Mouse (Mus musculus) megakaryocyte progenitor cell, adult 5-6 weeks (primary cell): Measurements from ENCODE around the gene Rragc. TPM values are rescaled to one million over a fixed set of nuclear protein-coding genes. Genes with fewer than 3 reads are reported as not detected.

Source experiments
- ATAC-seq: replicated peaks from 2 replicates; pipeline ENCODE4 v1.8.0; 2016; ENCODE audit warnings: mild to moderate bottlenecking, moderate TSS enrichment, inconsistent platforms; ENCODE audit not compliant: poor library complexity
- total RNA-seq, 2 experiments: library from RNA; stranded (forward) in 1 of 2; stranded (reverse) in 1 of 2; fragments of 157-497, 149-512 nt in 1 of 2; fragments of 200-1000 nt in 1 of 2; gene quantifications; 2 replicates each; pipeline versions ENCODE4 v1.2.3 to v1.2.4; 2015 to 2017

The Rragc gene
- total RNA-seq, 2 experiments from 2014 or later, result 37.0 to 42.3 TPM

DNA sequence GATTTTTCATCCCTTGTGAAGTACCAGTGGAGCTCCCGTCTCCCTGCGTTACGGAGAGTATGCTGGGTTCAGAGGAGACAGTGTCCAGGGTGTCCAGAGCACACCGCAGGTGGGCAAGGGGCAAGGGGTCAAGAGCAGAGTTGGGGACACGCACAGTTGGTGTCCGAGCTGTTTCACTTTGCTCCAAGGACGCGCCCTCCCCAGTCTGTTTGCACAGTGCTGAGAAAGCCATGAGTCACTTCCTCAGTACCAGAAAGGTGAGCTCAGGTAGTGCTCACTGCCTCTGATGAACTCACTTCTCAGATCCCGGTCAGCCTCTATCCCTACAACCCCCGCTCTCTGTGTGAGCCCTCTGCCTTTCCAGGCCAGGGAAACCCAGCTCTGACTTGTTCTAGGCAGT is 32.4 kb downstream of the Rragc start:
- no peak for ATAC-seq

DNA sequence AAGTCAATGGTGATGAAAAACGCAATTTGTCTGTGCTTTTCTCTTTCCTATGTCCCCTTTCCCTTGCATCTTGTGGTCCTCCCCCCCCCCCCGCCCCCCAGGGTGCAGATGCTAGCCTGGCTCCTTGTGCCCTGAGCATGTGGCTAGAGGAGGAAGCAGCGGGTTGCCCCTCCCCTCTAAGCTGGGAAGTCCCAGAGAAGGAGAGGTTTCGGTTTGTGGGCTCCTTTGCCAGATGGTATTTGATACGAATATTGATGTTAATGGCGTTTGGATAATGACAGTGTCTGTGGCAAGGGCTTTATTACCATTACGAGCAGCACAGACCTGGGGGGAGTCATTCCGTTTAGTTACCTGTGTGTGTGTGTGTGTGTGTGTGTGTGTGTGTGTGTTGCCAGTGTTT is 34.8 kb downstream of the Rragc start:
- ATAC-seq, result peak; percentile 88

DNA sequence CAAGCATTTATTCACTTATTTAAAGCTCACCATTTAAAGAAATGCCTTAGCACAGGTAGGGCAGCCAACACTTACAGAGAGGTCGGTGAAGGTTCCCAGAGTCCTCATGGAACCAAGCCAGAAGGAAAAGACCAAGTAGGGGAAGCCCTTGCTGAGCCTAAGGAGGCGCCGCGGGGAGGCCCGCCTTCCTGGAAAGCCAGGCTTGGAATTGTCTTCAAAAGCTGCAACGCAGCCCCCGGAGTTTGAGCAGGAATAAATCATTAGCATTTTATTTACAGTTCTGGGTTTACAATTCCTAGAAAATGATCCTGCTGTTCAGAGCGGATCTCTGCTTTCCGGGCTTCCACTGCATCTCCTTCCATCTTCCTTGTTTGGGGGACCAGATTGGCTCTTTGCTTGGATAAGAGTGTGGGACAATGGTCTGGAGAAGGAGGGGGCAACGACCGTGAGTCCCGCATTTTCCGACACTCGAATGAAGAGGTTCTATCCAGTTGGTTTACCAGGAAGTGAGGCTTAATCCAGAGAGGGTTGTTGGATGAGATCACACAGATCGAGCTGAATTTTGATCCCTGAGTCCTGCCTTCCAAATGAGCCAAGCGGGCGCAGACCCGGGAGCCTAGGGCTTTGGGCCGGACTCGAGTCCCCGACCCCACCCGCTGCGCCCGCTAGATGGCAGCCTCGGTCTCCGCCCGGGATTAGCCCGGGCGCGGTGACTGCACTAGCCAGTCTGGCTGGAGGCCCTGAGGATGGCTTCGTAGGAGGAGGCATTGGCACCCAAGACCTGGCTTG is 39.7 kb downstream of the Rragc start:
- ATAC-seq, result peak; percentile 96

DNA sequence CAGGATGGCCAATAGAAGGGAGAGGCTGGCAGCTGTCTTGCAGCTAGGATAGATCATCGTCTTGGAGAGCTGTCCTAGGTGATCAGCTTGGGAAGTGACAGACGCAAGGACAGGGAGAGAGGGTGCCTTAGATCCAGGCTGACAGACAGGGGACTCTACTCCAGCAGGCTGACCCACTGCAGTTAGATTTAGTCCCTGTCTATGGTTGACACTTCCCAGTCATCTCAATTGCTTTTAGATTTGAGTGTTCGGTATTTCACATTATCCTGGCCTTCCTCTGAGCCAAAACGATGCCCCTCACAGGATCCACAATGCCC is 40.2 kb downstream of the Rragc start:
- ATAC-seq, result no peak

DNA sequence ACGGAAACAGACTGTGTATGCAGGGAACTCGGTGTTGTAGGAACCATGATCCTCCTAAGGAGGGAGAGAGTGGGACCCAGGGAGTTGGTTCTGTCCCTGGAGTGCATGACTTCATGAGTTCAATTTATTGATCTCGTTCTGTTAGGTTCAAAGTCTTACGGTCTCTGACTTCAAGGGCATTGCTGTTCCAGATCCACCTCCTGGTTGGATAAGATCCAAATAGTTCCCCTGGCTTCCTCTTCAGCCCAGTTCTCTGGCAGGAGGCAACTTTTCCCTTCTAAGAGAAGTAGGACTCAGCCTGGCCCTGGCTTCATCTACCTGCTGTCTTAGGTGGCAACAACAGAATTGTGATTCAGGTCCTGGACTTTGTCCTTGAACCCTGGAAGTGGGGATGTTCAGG is 40.6 kb downstream of the Rragc start:
- no peak for ATAC-seq

DNA sequence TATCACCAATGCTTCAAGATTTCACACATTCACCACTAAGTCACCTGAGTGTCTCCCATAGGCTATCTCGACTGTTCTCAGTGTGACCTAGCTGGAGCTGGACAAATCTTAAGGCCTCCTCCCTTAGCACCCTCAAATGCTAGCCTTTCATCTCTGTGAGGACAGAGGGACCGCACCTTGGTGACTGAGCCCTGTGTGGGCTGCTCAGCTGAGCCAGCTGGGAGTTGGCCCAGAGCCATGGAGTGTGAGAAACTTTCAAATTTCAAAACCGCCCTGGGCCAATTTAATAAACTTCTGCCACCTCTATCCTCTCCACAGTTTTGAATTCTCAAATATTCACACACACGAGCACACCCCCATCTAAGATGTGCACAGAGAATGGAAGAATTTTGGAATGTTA is 43.7 kb downstream of the Rragc start:
- no peak for ATAC-seq

DNA sequence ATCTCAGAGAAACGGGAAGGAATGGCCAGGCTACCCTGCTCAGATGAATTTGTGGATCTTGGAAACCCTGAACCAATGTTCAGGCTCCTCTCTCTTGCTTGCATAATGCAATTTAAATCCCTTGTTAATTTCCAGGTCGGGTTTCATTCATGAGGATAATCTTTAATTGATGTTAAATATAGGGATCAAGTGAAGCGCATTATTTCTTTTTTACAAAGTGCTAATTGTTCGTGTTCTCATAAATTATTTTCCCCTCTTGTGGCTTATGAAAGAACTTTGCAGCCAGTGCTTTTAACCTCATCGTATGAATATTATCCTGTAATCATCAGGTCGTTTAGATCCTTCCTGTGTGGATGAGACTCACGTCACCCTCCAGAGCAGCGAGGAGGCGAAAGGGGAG is 45.5 kb downstream of the Rragc start:
- ATAC-seq, result no peak

DNA sequence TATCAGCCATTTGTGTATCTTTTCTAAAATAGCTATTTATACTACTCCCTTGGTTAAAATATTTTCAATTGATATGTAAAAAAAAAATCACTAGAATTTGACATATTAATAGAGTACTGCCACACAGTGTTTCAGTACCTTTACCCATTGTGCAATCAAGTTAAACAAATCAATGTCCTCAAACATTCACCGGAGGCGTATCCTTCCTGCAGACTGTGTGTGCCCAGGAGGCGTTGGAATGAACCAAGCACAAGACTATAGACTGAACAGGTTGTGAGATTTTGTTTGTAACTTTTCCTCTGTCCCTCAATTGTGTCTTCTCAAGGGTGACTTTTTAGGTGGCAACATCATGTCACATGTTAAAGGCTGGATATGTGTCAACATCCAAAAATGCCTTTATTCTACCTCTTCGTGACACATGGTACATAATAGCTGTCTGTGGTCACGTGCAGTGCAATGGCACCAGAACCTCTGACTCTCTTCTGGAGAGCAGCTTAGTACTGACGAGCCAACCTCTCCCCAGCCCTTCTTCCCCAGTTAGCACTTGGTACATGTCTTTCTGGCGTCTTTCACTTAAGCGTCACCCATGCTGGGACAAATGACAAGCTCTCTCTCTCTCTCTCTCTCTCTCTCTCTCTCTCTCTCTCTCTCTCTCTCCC is 51.5 kb downstream of the Rragc start:
- no peak for ATAC-seq

DNA sequence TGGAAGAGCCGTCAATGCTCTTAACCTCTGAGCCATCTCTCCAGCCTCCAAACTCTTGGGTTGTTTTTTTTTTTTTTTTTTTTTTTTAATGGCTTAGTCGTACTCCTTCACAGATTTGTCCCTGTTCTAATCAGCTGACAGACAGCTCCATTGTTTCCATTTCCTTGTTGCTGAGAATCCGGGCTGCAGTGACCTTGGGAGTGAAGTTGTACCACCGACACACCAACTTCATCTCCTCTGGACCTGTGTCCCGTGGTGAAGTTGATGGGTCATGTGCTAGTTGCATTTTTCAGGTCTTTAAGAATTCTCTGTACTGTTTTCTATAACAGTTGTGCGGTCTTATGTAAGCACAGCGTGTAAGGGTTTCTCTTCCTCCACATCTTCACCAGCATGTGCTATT is 52.2 kb downstream of the Rragc start:
- ATAC-seq, result no peak

DNA sequence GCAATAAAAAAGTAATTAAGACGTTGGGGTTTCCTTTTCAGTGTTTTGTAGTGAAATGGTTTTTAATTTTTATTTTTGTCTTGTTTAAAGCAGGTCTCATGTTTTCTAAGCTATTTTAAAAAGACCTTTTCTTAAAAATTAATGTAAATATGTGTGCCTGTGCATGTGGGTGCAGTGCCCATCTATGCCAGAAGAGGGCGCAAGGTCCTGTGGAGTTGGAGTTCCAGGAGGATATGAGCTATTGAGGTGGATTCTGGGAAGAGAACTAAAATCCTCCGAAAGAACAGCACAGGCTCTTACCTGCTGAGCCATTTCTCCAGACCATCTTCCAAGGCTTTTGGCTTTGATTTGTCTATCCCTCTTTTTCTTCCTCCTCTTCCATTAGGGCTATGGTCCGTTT is 53.8 kb downstream of the Rragc start:
- no peak for ATAC-seq

DNA sequence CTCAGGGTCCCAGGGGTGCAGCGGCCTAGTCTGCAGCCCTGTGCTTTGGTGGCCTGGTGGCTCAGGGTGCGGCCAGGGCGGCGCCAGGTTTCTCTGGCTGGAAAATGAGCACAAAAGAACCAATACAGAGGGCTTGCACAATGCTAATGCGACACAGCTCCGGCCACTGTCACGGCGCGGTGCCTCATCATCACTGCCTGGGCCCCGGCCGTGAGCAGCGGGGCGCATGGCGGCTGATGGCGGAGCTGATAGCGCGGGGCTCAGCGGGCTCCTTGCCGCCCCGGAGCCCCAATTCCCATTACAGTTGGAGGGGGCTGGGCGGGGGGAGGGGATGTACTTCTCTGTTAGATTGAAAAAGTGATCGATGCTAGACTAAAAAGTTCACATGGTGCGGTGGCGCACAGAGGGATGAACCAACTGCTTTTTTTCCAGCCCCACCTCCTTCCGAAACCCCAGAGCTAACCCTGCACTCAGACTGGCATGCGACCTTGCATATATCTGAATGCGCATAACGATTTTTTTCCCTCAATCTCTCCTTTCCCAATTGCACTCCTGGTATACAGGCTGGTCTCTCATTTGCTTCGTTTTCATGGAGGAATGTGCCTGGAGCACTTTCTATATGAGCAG is 55.3 kb downstream of the Rragc start:
- no peak for ATAC-seq

DNA sequence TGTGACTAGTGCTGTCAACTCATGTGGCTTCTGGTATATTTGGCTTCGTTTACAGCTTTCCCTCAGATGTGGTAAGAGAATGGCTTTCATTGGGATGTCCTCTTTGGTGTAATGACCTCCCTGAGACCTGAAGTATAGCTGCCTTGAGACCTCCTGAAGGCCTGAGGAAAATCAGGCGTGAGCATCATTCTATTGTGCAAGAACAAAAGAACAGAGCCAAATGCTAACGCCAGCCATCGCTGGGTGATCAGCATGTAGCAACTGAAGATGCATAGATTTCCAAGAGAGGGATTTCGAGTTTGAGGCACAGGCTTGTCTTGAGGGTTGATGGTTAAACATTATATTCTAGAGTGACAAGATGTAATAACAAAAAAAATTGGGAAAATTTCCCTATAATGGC is 64.9 kb downstream of the Rragc start:
- no peak for ATAC-seq

Other genes with a start within 250 kb of the Rragc start
- 103 and 130 TPM in 2 replicates for gene Macf1, start 233.1 kb upstream of the Rragc start, total RNA-seq (2015)
- gene Macf1, start 233.1 kb upstream of the Rragc start, total RNA-seq (2017), result 123 and 159 TPM in 2 replicates
- gene Ndufs5, start 199.2 kb upstream of the Rragc start, total RNA-seq (2015), result 150 and 160 TPM in 2 replicates
- gene Ndufs5, start 199.2 kb upstream of the Rragc start, total RNA-seq (2017), result 142 and 157 TPM in 2 replicates
- 49.4 and 54.2 TPM in 2 replicates for gene Akirin1, start 167.1 kb upstream of the Rragc start, total RNA-seq (2015)
- 18.5 and 25.5 TPM in 2 replicates for gene Akirin1, start 167.1 kb upstream of the Rragc start, total RNA-seq (2017)
- gene Rhbdl2, start 129.6 kb upstream of the Rragc start, total RNA-seq (2015), result not detected in 2 replicates
- gene Rhbdl2, start 129.6 kb upstream of the Rragc start, total RNA-seq (2017), result not detected in 2 replicates
- not detected in 2 replicates for gene 4933427I04Rik, start 57.8 kb upstream of the Rragc start, total RNA-seq (2015)
- not detected in 2 replicates for gene 4933427I04Rik, start 57.8 kb upstream of the Rragc start, total RNA-seq (2017)
- gene Mycbp, start 12.6 kb upstream of the Rragc start, total RNA-seq (2015), result 44.8 and 49.6 TPM in 2 replicates
- 31.0 and 34.5 TPM in 2 replicates for gene Mycbp, start 12.6 kb upstream of the Rragc start, total RNA-seq (2017)
- not detected in 2 replicates for gene 4930535I16Rik, start 576 bp downstream of the Rragc start, total RNA-seq (2015)
- gene 4930535I16Rik, start 576 bp downstream of the Rragc start, total RNA-seq (2017), result not detected in 2 replicates